Mouse (Mus musculus) stomach, postnatal 0 days (tissue): ENCODE results near the gene Cfap20.

Experiments
- CTCF ChIP-seq: IDR thresholded peaks from 2 replicates; pipeline ENCODE4 v1.5.1; 2016; ENCODE audit warnings: antibody characterized with exemption, low read depth, mild to moderate bottlenecking, moderate library complexity
- EP300 ChIP-seq: optimal IDR thresholded peaks from 2 replicates; pipeline ENCODE3; 2016; ENCODE audit warnings: antibody characterized with exemption

- TF ChIP-seq EP300 (no peak), CTCF (no peak)
Measured at GRCm38 (mm10) chr8:95466543-95466942, 31.9 kb upstream of the Cfap20 start.
